ENCODE assay signal across 8 mouse cellular contexts in genomic region chr11:60175371-60176181, GRCm38 (mm10). TPM values are rescaled to one million over a fixed set of nuclear protein-coding genes. Genes with fewer than 3 reads are reported as not detected.
DNase-seq lines count a peak whose midpoint lies in the region; ATAC-seq and TF ChIP-seq lines count a peak whose summit lies in the region.

No protein-coding gene starts in this region.

- peak overlapping the region; percentile 84 for H3K27ac ChIP-seq in ES-Bruce4 (ENCODE audit: insufficient read depth, low read length)
- peak overlapping the region; percentile 100 for H3K27ac ChIP-seq in forebrain, embryonic 15.5 days (replicated peaks)
- peak overlapping the region; percentile 16; the same call in 1 of the 2 replicates for H3K27ac ChIP-seq in liver, embryonic 16.5 days (ENCODE audit: low read length)
- peak overlapping the region; percentile 99 for H3K27ac ChIP-seq in neural tube, embryonic 14.5 days (ENCODE audit: low read depth, low read length)

- no peaks in the 10 kb centered on the region for H3K27me3 ChIP-seq in ES-Bruce4 (ENCODE audit: control insufficient read depth, insufficient read depth, low read length, poor library complexity, severe bottlenecking)
- H3K27me3 ChIP-seq in forebrain, embryonic 15.5 days, result no peaks in the 10 kb centered on the region
- H3K27me3 ChIP-seq in liver, embryonic 16.5 days (ENCODE audit: control insufficient read depth, insufficient read depth, low read depth, low read length), result peaks cover 13% of the 10 kb centered on the region
- no peaks in the 10 kb centered on the region for H3K27me3 ChIP-seq in neural tube, embryonic 14.5 days (ENCODE audit: control insufficient read depth, insufficient read depth, low read length)

- ATAC-seq in forebrain, embryonic 15.5 days (replicated peaks), result peak; percentile 46
- ATAC-seq in liver, embryonic 16.5 days (ENCODE audit: low read depth), result peak; percentile 76
- ATAC-seq in neural tube, embryonic 14.5 days (ENCODE audit: low read depth), result peak; percentile 49

- H3K9me3 ChIP-seq in ES-Bruce4 (replicated peaks; ENCODE audit: control insufficient read depth, insufficient read depth, low read length, poor library complexity, severe bottlenecking), result no peaks in the 10 kb centered on the region
- no peaks in the 10 kb centered on the region for H3K9me3 ChIP-seq in forebrain, embryonic 15.5 days
- H3K9me3 ChIP-seq in liver, embryonic 16.5 days (replicated peaks; ENCODE audit: control insufficient read depth, low read length), result no peaks in the 10 kb centered on the region
- H3K9me3 ChIP-seq in neural tube, embryonic 14.5 days (ENCODE audit: control insufficient read depth, low read length), result no peaks in the 10 kb centered on the region

- peak; percentile 50; the same call in 1 of the 2 replicates for TF ChIP-seq EP300 in ES-Bruce4 (IDR thresholded peaks at IDR 0.05; ENCODE audit: insufficient read depth, low read depth, low read length)

- intact Hi-C loops in heart, postnatal 25 days (cut with DNase I), result loop anchor here (2.0 kb wide), 1 partner anchor 61 kb away; no protein-coding TSS in a partner anchor

- peak overlapping the region; percentile 92 for H3K4me2 ChIP-seq in forebrain, embryonic 15.5 days (replicated peaks)
- H3K4me2 ChIP-seq in liver, embryonic 16.5 days (ENCODE audit: low read depth, low read length), result peak overlapping the region; percentile 98
- peak overlapping the region; percentile 98 for H3K4me2 ChIP-seq in neural tube, embryonic 14.5 days (ENCODE audit: low read depth, low read length)

- WGBS in forebrain, embryonic 15.5 days, result under 1% methylated on average over 66 of the region's 66 CpGs
- under 1% methylated on average over 65 of the region's 66 CpGs for WGBS in liver, embryonic 16.5 days (ENCODE audit: insufficient replicate concordance)
- WGBS in neural tube, embryonic 14.5 days, result under 1% methylated on average over 55 of the region's 66 CpGs

- no peaks in the 10 kb centered on the region for H3K36me3 ChIP-seq in ES-Bruce4 (ENCODE audit: control insufficient read depth, insufficient read depth, low read length, poor library complexity, severe bottlenecking)
- H3K36me3 ChIP-seq in forebrain, embryonic 15.5 days, result no peaks in the 10 kb centered on the region
- no peaks in the 10 kb centered on the region for H3K36me3 ChIP-seq in liver, embryonic 16.5 days (ENCODE audit: control insufficient read depth, insufficient read depth)
- no peaks in the 10 kb centered on the region for H3K36me3 ChIP-seq in neural tube, embryonic 14.5 days (ENCODE audit: control insufficient read depth, insufficient read depth, low read length)

- DNase-seq in c-Kit-positive CD71-positive TER-119-negative erythroid progenitor cells, embryonic 14.5 days (ENCODE audit: low read depth), result peak; percentile 73
- peak; percentile 55 for DNase-seq in heart, postnatal 25 days (ENCODE audit: low spot score)
- peak; percentile 60 to 75 for DNase-seq in kidney, postnatal 4 days
- peak; percentile 57 for DNase-seq in thymus, postnatal 14 days

- H3K4me1 ChIP-seq in ES-Bruce4 (ENCODE audit: control insufficient read depth, insufficient read depth, low read length), result peaks cover 12% of the 10 kb centered on the region
- H3K4me1 ChIP-seq in forebrain, embryonic 15.5 days, result peaks cover 76% of the 10 kb centered on the region
- peaks cover 39% of the 10 kb centered on the region for H3K4me1 ChIP-seq in liver, embryonic 16.5 days (ENCODE audit: control insufficient read depth, low read depth, low read length)
- peaks cover 39% of the 10 kb centered on the region for H3K4me1 ChIP-seq in neural tube, embryonic 14.5 days (ENCODE audit: control insufficient read depth, insufficient read depth, low read length)

- no peak for TF ChIP-seq CTCF in ES-Bruce4 (IDR thresholded peaks at IDR 0.05; ENCODE audit: low read depth, low read length)

- TF ChIP-seq POLR2A in ES-Bruce4 (IDR thresholded peaks at IDR 0.05; ENCODE audit: insufficient read depth, low read length), result no peak

- H3K4me3 ChIP-seq in ES-Bruce4 (ENCODE audit: low read depth, low read length), result peak overlapping the region; percentile 82
- H3K4me3 ChIP-seq in forebrain, embryonic 15.5 days, result peak overlapping the region; percentile 73
- H3K4me3 ChIP-seq in liver, embryonic 16.5 days (ENCODE audit: low read depth, low read length), result peak overlapping the region; percentile 66
- H3K4me3 ChIP-seq in neural tube, embryonic 14.5 days (ENCODE audit: low read depth, low read length), result peak overlapping the region; percentile 71

- H3K9ac ChIP-seq in ES-Bruce4 (ENCODE audit: low read depth, poor library complexity, severe bottlenecking), result peak overlapping the region; percentile 97
- H3K9ac ChIP-seq in forebrain, embryonic 15.5 days (replicated peaks), result peak overlapping the region; percentile 78
- peak overlapping the region; percentile 48 for H3K9ac ChIP-seq in liver, embryonic 16.5 days (ENCODE audit: low read depth, low read length)
- peak overlapping the region; percentile 95 for H3K9ac ChIP-seq in neural tube, embryonic 14.5 days (replicated peaks; ENCODE audit: low read depth, low read length)

RNA-seq across cellular contexts. Expression of gene Srebf1, which starts 46.8 kb away (rescaled TPM):
- 60.5 and 68.6 TPM in 2 replicates for polyA plus RNA-seq in ES-Bruce4 (2011; ENCODE audit: insufficient read depth, insufficient read length, low read depth, missing spikeins)
- 48.2 and 52.7 TPM in 2 replicates for polyA plus RNA-seq in forebrain, embryonic 15.5 days (2015; fragmentation: Nextera tagmentation; extraction: Ambion mirVana)
- 10 to 100 TPM; 30.7 to 38.3 TPM for total RNA-seq in heart, postnatal 25 days (2021)
- polyA plus RNA-seq in liver, embryonic 16.5 days (2015; fragmentation: Nextera tagmentation; extraction: Ambion mirVana), result 42.7 and 51.7 TPM in 2 replicates
- 38.5 and 41.3 TPM in 2 replicates for polyA plus RNA-seq in neural tube, embryonic 14.5 days (2014; fragmentation: Nextera tagmentation; extraction: Ambion mirVana)

Comparison
In these comparisons a context has a peak if more than half of its experiments do, and no peak if none do; other contexts are left out.
1. Peak in every context shown above with its lines: DNase-seq, ATAC-seq, H3K4me3 ChIP-seq and H3K27ac ChIP-seq.
2. H3K27ac ChIP-seq: peak in every context shown above with its lines; median percentile 100 in forebrain, embryonic 15.5 days; 99 in neural tube, embryonic 14.5 days; 84 in ES-Bruce4; 16 in liver, embryonic 16.5 days.